Mouse (Mus musculus) G1E (cell line): ENCODE results near the gene Slc24a3.

ENCODE experiments used
- CTCF ChIP-seq: IDR thresholded peaks from 2 replicates; pipeline ENCODE4 v1.5.1; 2012; ENCODE audit warnings: low read depth, low read length, inconsistent platforms, mixed read lengths
- GATA1 ChIP-seq: IDR thresholded peaks from 2 replicates; pipeline ENCODE4 v1.6.1; 2012; ENCODE audit warnings: borderline replicate concordance, low read length, inconsistent platforms, mixed read lengths
- GATA2 ChIP-seq: IDR thresholded peaks from 2 replicates; pipeline ENCODE4 v1.6.1; 2012; ENCODE audit warnings: low read depth, low read length, inconsistent platforms, borderline replicate concordance
- TAL1 ChIP-seq: conservative IDR thresholded peaks from 2 replicates; pipeline ENCODE4 v1.6.1; 2012; ENCODE audit warnings: low read depth, low read length, inconsistent platforms, mixed read lengths

DNA sequence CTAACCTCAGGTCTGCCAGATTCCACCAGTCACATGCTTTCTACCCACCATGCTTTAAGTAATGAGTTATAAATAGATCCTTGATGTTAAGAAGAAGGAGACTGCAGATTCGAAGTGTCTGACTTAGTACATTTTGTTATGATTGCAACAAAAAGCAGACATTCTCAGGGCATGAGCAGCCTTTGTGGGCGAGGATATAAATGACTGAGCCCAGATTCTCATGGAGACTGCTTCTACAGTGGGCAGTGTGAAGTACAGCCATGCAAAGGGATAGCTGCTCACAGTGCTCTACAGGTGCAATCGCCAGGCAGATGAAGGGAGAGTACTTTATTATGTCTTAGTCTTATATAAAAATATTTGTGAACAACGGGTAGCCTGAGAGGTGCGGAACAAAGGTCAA, 49.8 kb upstream of the Slc24a3 start:
- no peak for TF ChIP-seq CTCF
- no peak for TF ChIP-seq TAL1
- TF ChIP-seq GATA2, result no peak
- no peak for TF ChIP-seq GATA1
